Mouse (Mus musculus) forebrain, embryonic 12.5 days (tissue): Measurements from ENCODE around the gene Nme3. TPM values are rescaled to one million over a fixed set of nuclear protein-coding genes. Genes with fewer than 3 reads are reported as not detected.
"Not testable (repeated sequence)": the region's sequence is repeated elsewhere in the genome, so short reads cannot be mapped to it uniquely, and the experiment has no call there.

ENCODE experiments used
- ATAC-seq: fragments of 200-750 bp; cut with Nextera tagmentation; 2 replicates; pipeline ENCODE4 v1.8.0; 2017; ENCODE audit warnings: moderate TSS enrichment; ENCODE audit not compliant: low FRiP score
- H3K27ac ChIP-seq: fragments of 300-500 bp; sonication (generic); 2 replicates; pipeline ENCODE4 v1.5.1; 2016; ENCODE audit warnings: mild to moderate bottlenecking
- H3K27me3 ChIP-seq: fragments of 300-500 bp; sonication (generic); 2 replicates; pipeline ENCODE4 v1.6.1; 2016; ENCODE audit warnings: mild to moderate bottlenecking
- H3K36me3 ChIP-seq: fragments of 300-500 bp; sonication (generic); replicated peaks from 2 replicates; pipeline ENCODE4 v1.6.1; 2016; ENCODE audit warnings: mild to moderate bottlenecking
- H3K4me1 ChIP-seq: fragments of 300-500 bp; sonication (generic); 2 replicates; pipeline ENCODE4 v1.6.1; 2016
- H3K4me2 ChIP-seq: fragments of 300-500 bp; sonication (generic); 2 replicates; pipeline ENCODE4 v1.6.1; 2016; ENCODE audit warnings: mild to moderate bottlenecking, moderate library complexity
- H3K4me3 ChIP-seq: fragments of 300-500 bp; sonication (generic); replicated peaks from 2 replicates; pipeline ENCODE4 v1.5.1; 2016; ENCODE audit warnings: mild to moderate bottlenecking
- H3K9ac ChIP-seq: fragments of 300-500 bp; sonication (generic); 2 replicates; pipeline ENCODE4 v1.6.1; 2016; ENCODE audit warnings: mild to moderate bottlenecking
- H3K9me3 ChIP-seq: fragments of 300-500 bp; sonication (generic); 2 replicates; pipeline ENCODE4 v1.6.1; 2016
- WGBS: fragments of 180-500 bp; shearing (Covaris S2); methylation state at CpG from one replicate; pipeline ENCODE4 v1.1.7; 2016; 5-methylcytosine and 5-hydroxymethylcytosine counted together
- polyA plus RNA-seq: library from polyadenylated mRNA; unstranded; fragments of >200 nt; fragmentation: Nextera tagmentation; extraction: Ambion mirVana; gene quantifications from 2 replicates; pipeline ENCODE4 v1.2.1, GENCODE M21; 2016

The Nme3 gene
- polyA plus RNA-seq, 1 experiment from 2014 or later = 63.0 TPM

DNA sequence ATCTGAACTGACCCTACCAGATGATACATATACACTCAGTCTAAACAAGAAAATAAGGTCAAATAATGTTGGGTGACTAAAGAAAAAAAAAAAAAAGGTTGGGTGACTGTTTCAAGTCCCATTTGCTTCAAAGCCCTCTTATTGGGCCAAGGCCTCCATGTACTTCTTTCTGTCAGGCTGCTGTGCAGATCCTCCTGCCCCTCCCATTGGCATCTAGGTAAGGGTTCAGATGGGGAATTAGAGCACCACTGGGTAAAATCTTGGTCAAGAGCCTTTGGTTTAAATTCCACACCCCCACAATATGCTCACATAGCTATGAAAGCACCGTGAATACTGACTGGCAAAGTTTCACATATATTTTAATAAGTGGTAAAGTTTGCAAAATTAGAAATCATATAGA, 26.9 kb downstream of the Nme3 start:
- no peak for ATAC-seq
- H3K9me3 ChIP-seq = no peaks in the 10 kb centered on the region
- H3K9ac ChIP-seq = no peak overlapping the region
- H3K4me2 ChIP-seq = no peak overlapping the region
- H3K4me1 ChIP-seq = no peaks in the 10 kb centered on the region
- no peak overlapping the region for H3K27ac ChIP-seq
- H3K36me3 ChIP-seq = peaks cover 90% of the 10 kb centered on the region
- H3K4me3 ChIP-seq = no peak overlapping the region
- 93% methylated on average over 1 of the region's 1 CpGs for WGBS
- H3K27me3 ChIP-seq = no peaks in the 10 kb centered on the region

GRCm38 (mm10) chr17:24929506-24929905, 33.2 kb downstream of the Nme3 start:
- WGBS = 91% methylated on average over 1 of the region's 1 CpGs
- H3K4me2 ChIP-seq = no peak overlapping the region
- no peaks in the 10 kb centered on the region for H3K27me3 ChIP-seq
- no peak for ATAC-seq
- peaks cover 9% of the 10 kb centered on the region for H3K4me1 ChIP-seq
- H3K9ac ChIP-seq = no peak overlapping the region
- peaks cover 38% of the 10 kb centered on the region for H3K36me3 ChIP-seq
- no peak overlapping the region for H3K4me3 ChIP-seq
- no peak overlapping the region for H3K27ac ChIP-seq
- no peaks in the 10 kb centered on the region for H3K9me3 ChIP-seq

DNA sequence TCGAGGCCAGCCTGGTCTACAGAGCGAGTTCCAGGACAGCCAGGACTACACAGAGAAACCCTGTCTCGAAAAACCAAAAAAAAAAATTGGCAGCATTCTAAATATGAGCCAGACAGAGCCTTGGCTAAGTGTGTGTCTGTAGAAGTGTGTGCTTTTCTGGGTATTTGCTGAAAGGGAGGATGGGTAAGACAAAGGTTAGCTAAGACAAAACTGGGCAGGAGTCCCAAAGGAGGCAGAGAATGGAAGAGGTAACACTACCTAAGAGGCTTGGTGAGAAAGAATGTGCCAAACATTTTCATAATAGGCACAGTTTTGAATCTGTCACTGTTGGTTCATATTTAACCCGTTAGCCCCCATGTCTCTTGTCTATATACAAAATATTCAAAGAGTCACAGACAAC, 36.1 kb downstream of the Nme3 start:
- H3K27ac ChIP-seq = no peak overlapping the region
- no peaks in the 10 kb centered on the region for H3K9me3 ChIP-seq
- H3K9ac ChIP-seq = no peak overlapping the region
- H3K4me1 ChIP-seq = peaks cover 27% of the 10 kb centered on the region
- H3K4me3 ChIP-seq = no peak overlapping the region
- ATAC-seq = no peak
- no peaks in the 10 kb centered on the region for H3K27me3 ChIP-seq
- H3K4me2 ChIP-seq = no peak overlapping the region
- peaks cover 10% of the 10 kb centered on the region for H3K36me3 ChIP-seq
- WGBS = 94% methylated on average over 4 of the region's 4 CpGs

GRCm38 (mm10) chr17:24933163-24933562, 36.9 kb downstream of the Nme3 start:
- Histone ChIP-seq H3K4me3 (no peak overlapping the region), H3K9me3 (no peaks in the 10 kb centered on the region), H3K4me2 (no peak overlapping the region), H3K27me3 (no peaks in the 10 kb centered on the region), H3K4me1 (peaks cover 27% of the 10 kb centered on the region), H3K36me3 (peaks cover 7% of the 10 kb centered on the region; the same call in 1 of the 2 replicates), H3K27ac (no peak overlapping the region), H3K9ac (no peak overlapping the region)
- no peak for ATAC-seq
- 83% methylated on average over 4 of the region's 4 CpGs for WGBS

DNA sequence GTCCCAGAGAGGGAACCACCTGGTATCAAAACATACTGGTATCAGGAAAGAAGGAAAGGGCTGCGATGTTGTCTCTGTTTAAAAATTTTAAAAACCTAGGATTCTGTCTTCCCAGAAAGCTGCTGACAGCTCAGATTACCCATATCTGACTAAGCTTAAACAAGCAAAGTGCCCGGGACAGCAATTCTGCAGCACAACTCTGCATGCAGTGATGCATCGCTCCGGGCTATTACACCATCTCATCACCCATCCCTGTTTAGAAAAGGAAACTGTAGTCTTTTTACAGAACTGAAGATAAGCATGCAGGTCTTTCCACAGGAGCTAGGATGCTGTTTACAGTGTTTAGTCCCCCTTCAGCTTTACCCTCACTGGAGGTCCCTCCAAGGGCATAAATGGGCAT, 38.6 kb downstream of the Nme3 start:
- no peak overlapping the region for H3K27ac ChIP-seq
- no peaks in the 10 kb centered on the region for H3K27me3 ChIP-seq
- peaks cover 7% of the 10 kb centered on the region; the same call in 1 of the 2 replicates for H3K36me3 ChIP-seq
- ATAC-seq = no peak
- H3K9me3 ChIP-seq = no peaks in the 10 kb centered on the region
- 87% methylated on average over 4 of the region's 4 CpGs for WGBS
- H3K4me1 ChIP-seq = peaks cover 27% of the 10 kb centered on the region
- H3K9ac ChIP-seq = peak overlapping the region; percentile 93
- H3K4me2 ChIP-seq = peak overlapping the region; percentile 75
- H3K4me3 ChIP-seq = peak overlapping the region; percentile 93; the same call in 1 of the 2 replicates

GRCm38 (mm10) chr17:24935666-24936065, 39.4 kb downstream of the Nme3 start:
- Histone ChIP-seq H3K9ac (peak overlapping the region; percentile 93), H3K27ac (no peak overlapping the region), H3K36me3 (peaks cover 8% of the 10 kb centered on the region; the same call in 1 of the 2 replicates), H3K9me3 (no peaks in the 10 kb centered on the region), H3K27me3 (no peaks in the 10 kb centered on the region), H3K4me1 (peaks cover 27% of the 10 kb centered on the region), H3K4me2 (peak overlapping the region; percentile 75), H3K4me3 (peak overlapping the region; percentile 93)
- ATAC-seq = no peak

- peak; percentile 98 for ATAC-seq
- peak within 1 kb of the TSS; percentile 93 for H3K9ac ChIP-seq
- peak within 1 kb of the TSS; percentile 75 for H3K4me2 ChIP-seq
- no peaks in the 10 kb centered on the region for H3K9me3 ChIP-seq
- no peaks in the 10 kb centered on the region for H3K27me3 ChIP-seq
- H3K27ac ChIP-seq = peak within 1 kb of the TSS; percentile 88
- H3K36me3 ChIP-seq = peaks cover 10% of the 10 kb centered on the region; the same call in 1 of the 2 replicates
- H3K4me3 ChIP-seq = peak within 1 kb of the TSS; percentile 93
- under 1% methylated on average over 78 of the region's 78 CpGs for WGBS
- peaks cover 27% of the 10 kb centered on the region for H3K4me1 ChIP-seq
Measured at GRCm38 (mm10) chr17:24936259-24937237, 40.2 kb downstream of the Nme3 start, which contains the start of gene Mapk8ip3. Gene Mapk8ip3 (minus strand): TSS chr17:24936977.

DNA sequence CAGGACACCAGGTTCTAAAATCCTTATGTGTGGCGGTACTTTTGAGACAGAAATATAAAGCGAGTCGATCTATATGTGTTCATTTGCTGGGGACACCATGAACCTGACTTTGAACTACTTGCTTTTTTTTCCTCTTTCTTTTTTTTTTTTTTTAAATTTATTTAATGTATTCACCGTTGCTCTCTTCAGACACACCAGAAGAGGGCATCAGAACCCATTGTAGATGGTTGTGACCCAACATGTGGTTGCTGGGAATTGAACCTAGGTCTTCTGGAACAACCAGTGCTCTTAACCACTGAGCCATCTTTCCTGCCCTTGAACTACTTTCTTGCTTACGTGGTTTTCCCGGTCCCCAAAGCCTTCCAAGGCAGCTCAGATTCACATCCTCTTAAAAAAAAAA, 41.0 kb downstream of the Nme3 start:
- Histone ChIP-seq H3K9me3 (no peaks in the 10 kb centered on the region), H3K27ac (peak overlapping the region; percentile 88), H3K36me3 (peaks cover 10% of the 10 kb centered on the region; the same call in 1 of the 2 replicates), H3K4me3 (peak overlapping the region; percentile 93), H3K9ac (peak overlapping the region; percentile 93), H3K4me1 (peaks cover 27% of the 10 kb centered on the region), H3K4me2 (peak overlapping the region; percentile 75), H3K27me3 (no peaks in the 10 kb centered on the region)
- no peak for ATAC-seq
- 47% methylated on average over 6 of the region's 6 CpGs for WGBS

GRCm38 (mm10) chr17:24942453-24942852, 46.2 kb downstream of the Nme3 start:
- H3K9me3 ChIP-seq = not testable (repeated sequence)
- peaks cover 49% of the 10 kb centered on the region for H3K36me3 ChIP-seq
- WGBS = 25% methylated on average over 2 of the region's 2 CpGs

GRCm38 (mm10) chr17:24943036-24943435, 46.7 kb downstream of the Nme3 start:
- ATAC-seq = no peak
- Histone ChIP-seq H3K4me1 (no peaks in the 10 kb centered on the region), H3K9ac (no peak overlapping the region), H3K4me3 (no peak overlapping the region), H3K9me3 (no peaks in the 10 kb centered on the region), H3K4me2 (no peak overlapping the region), H3K27me3 (no peaks in the 10 kb centered on the region), H3K36me3 (peaks cover 55% of the 10 kb centered on the region), H3K27ac (no peak overlapping the region)
- 92% methylated on average over 7 of the region's 7 CpGs for WGBS

More at GRCm38 (mm10) chr17:24942453-24942852, 46.2 kb downstream of the Nme3 start:
- H3K9ac ChIP-seq, H3K27me3 ChIP-seq, H3K4me3 ChIP-seq, ATAC-seq, H3K27ac ChIP-seq, H3K4me1 ChIP-seq, H3K4me2 ChIP-seq: not testable (repeated sequence)

DNA sequence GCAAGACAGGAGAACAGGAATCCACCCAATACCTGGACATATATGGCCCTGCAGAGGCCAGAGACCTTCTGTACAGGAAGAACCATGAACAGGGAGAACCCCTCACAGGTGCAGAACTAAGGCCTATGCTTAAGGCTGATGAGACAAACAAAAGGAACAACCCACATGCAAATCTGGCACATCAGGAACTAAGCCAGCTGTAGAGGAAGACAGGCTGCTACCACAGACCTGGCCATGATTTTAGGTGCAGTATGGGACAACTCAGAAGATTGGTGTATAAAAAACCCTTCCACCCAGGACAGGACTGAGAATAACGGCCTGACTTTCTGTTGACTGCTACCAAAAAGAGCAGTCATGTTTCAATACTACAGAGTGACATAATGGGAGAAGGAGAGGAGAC, 47.3 kb downstream of the Nme3 start:
- H3K4me3 ChIP-seq, H3K27ac ChIP-seq, H3K4me1 ChIP-seq, H3K9ac ChIP-seq, H3K4me2 ChIP-seq, H3K27me3 ChIP-seq, ATAC-seq, H3K9me3 ChIP-seq: not testable (repeated sequence)
- peaks cover 61% of the 10 kb centered on the region for H3K36me3 ChIP-seq
- 92% methylated on average over 1 of the region's 1 CpGs for WGBS
